Mouse (Mus musculus) hindbrain, embryonic 15.5 days (tissue): Measurements from ENCODE around the gene Dnajc22. TPM values are rescaled to one million over a fixed set of nuclear protein-coding genes. Genes with fewer than 3 reads are reported as not detected.

Experiments
- microRNA-seq: library from miRNA; unstranded; fragments of <30 nt; microRNA quantifications from one replicate; pipeline ENCODE4, GENCODE M21; 2016
- polyA plus RNA-seq: library from polyadenylated mRNA; unstranded; fragments of >200 nt; fragmentation: Nextera tagmentation; extraction: Ambion mirVana; gene quantifications from 2 replicates; pipeline ENCODE4 v1.2.1, GENCODE M21; 2015

Dnajc22 gene
- polyA plus RNA-seq, 1 experiment from 2014 or later, result 1.3 TPM

Small RNAs within 50 kb of the gene (microRNA-seq; reads per million reads assigned to microRNA genes)
- not detected for gene Mir6960

Other genes starting within 250 kb of the Dnajc22 start
- gene Kmt2d, start 222.0 kb upstream of the Dnajc22 start, polyA plus RNA-seq, result 10.6 and 11.4 TPM in 2 replicates
- 32.1 and 34.5 TPM in 2 replicates for gene Rhebl1, start 198.6 kb upstream of the Dnajc22 start, polyA plus RNA-seq
- gene Dhh, start 194.6 kb upstream of the Dnajc22 start, polyA plus RNA-seq, result 1.9 and 2.5 TPM in 2 replicates
- 26.8 and 29.3 TPM in 2 replicates for gene Lmbr1l, start 174.9 kb upstream of the Dnajc22 start, polyA plus RNA-seq
- gene Tuba1b, start 158.6 kb upstream of the Dnajc22 start, polyA plus RNA-seq, result 1,411 and 1,419 TPM in 2 replicates
- not detected in 2 replicates for gene Gm49450, start 139.6 kb upstream of the Dnajc22 start, polyA plus RNA-seq
- gene Tuba1a, start 139.5 kb upstream of the Dnajc22 start, polyA plus RNA-seq, result 14,750 and 15,534 TPM in 2 replicates
- gene Tuba1c, start 63.3 kb upstream of the Dnajc22 start, polyA plus RNA-seq, result 22.5 and 25.3 TPM in 2 replicates
- 57.5 and 89.3 TPM in 2 replicates for gene Prph, start 38.0 kb upstream of the Dnajc22 start, polyA plus RNA-seq
- gene Troap, start 18.6 kb upstream of the Dnajc22 start, polyA plus RNA-seq, result 8.5 and 10.1 TPM in 2 replicates
- 6.4 and 7.8 TPM in 2 replicates for gene C1ql4, start 5.4 kb upstream of the Dnajc22 start, polyA plus RNA-seq
- 32.3 and 34.9 TPM in 2 replicates for gene Spats2, start 32.7 kb downstream of the Dnajc22 start, polyA plus RNA-seq
- 0.81 and 1.5 TPM in 2 replicates for gene Kcnh3, start 131.7 kb downstream of the Dnajc22 start, polyA plus RNA-seq
- gene Mcrs1, start 158.8 kb downstream of the Dnajc22 start, polyA plus RNA-seq, result 203 and 209 TPM in 2 replicates
- 108 and 114 TPM in 2 replicates for gene Prpf40b, start 201.9 kb downstream of the Dnajc22 start, polyA plus RNA-seq
- 0.55 and 0.86 TPM in 2 replicates for gene Fam186b, start 202.7 kb downstream of the Dnajc22 start, polyA plus RNA-seq